11 mouse cellular contexts compared by ENCODE assay signal in the genomic region with DNA sequence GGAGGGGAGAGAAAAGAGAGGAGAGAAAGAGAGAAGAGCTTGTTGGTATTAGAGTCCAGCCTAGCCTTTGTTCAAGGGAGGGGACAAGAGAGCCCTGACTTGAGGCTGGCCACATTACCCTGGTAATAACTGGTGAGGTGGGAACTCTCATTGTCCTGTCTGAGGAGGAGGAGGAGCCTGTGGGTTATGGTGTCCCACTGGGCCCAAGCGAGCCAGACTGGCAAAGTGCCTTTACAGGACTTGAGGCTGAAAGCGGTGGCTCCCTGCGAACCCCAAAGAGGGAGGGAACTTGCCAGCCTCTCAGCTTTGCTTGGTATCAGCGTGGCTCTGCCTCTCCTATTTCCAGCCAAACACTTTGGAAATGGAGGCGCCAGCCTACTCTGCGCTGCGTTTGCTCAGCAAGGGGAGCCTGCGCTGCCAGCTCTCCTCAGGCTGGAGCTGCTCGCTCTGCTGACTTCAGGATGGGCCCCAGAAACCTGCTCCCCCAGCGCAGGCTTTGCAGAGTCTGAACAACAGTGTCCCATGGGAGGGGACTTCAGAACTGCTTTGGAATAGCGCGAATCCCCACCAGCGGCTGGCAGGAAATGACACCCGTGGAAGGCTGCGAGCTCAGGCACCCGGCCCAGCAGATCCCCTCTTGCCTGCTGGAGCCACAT.
DNase-seq lines count a peak whose midpoint lies in the region; ATAC-seq and TF ChIP-seq lines count a peak whose summit lies in the region.
"Had no signal": no experiment of that assay in that cellular context is flagged by ENCODE, and none has a peak within 500 bp of the region (broad histone marks: within the 10 kb centered on the region; RNA-seq: fewer than 3 reads in every experiment).

No protein-coding gene starts in this region.

- no peak overlapping the region for H3K9ac ChIP-seq in midbrain, embryonic 13.5 days (replicated peaks)
- no peak overlapping the region for H3K9ac ChIP-seq in forebrain, embryonic 15.5 days (replicated peaks)
- H3K9ac ChIP-seq in limb, embryonic 15.5 days, result 0 out of 2 replicates have a peak overlapping the region, but pooled peaks have one; percentile 17

- TF ChIP-seq CTCF in kidney, adult 2 months (conservative IDR thresholded peaks at IDR 0.05; ENCODE audit: insufficient read depth, insufficient read length, low read depth, low read length), result no peak

- TF ChIP-seq POLR2A in kidney, adult 2 months (IDR thresholded peaks at IDR 0.05; ENCODE audit: low read depth, low read length), result no peak

- H3K27ac ChIP-seq in midbrain, embryonic 10.5 days (replicated peaks), result 0 out of 2 replicates have a peak overlapping the region, but pooled peaks have one; percentile 42
- no peak overlapping the region for H3K27ac ChIP-seq in midbrain, embryonic 13.5 days
- H3K27ac ChIP-seq in forebrain, embryonic 15.5 days (replicated peaks), result peak overlapping the region; percentile 46; the same call in 1 of the 2 replicates
- H3K27ac ChIP-seq in limb, embryonic 15.5 days, result peak overlapping the region; percentile 80
- H3K27ac ChIP-seq in kidney, adult 2 months (ENCODE audit: insufficient read depth, low read depth, low read length), result no peak overlapping the region

- DNase-seq in heart, adult 9 months (ENCODE audit: low spot score in 2 of 2), result peak; percentile 35 to 48
- no peak for DNase-seq in heart, adult 8-10 months (ENCODE audit: low spot score)
- no peak for DNase-seq in midbrain, embryonic 10.5 days (ENCODE audit: low spot score)
- no peak for DNase-seq in frontal cortex, postnatal 10 days (ENCODE audit: low spot score in 2 of 2)
- DNase-seq in kidney, adult 2 months, result no peak
- DNase-seq: adrenal gland, postnatal 14 days; thymus, postnatal 14 days had no signal

- H3K36me3 ChIP-seq in midbrain, embryonic 10.5 days, result no peaks in the 10 kb centered on the region
- H3K36me3 ChIP-seq in midbrain, embryonic 13.5 days, result no peaks in the 10 kb centered on the region
- H3K36me3 ChIP-seq in forebrain, embryonic 15.5 days, result no peaks in the 10 kb centered on the region
- H3K36me3 ChIP-seq in limb, embryonic 15.5 days, result no peaks in the 10 kb centered on the region
- H3K36me3 ChIP-seq in kidney, adult 2 months (ENCODE audit: control insufficient read depth, insufficient read depth, low read length), result no peaks in the 10 kb centered on the region

- H3K4me3 ChIP-seq in midbrain, embryonic 10.5 days, result no peak overlapping the region
- no peak overlapping the region for H3K4me3 ChIP-seq in midbrain, embryonic 13.5 days (replicated peaks)
- H3K4me3 ChIP-seq in forebrain, embryonic 15.5 days, result no peak overlapping the region
- H3K4me3 ChIP-seq in limb, embryonic 15.5 days, result no peak overlapping the region
- no peak overlapping the region for H3K4me3 ChIP-seq in kidney, adult 2 months (ENCODE audit: insufficient read depth, low read depth, low read length)
- H3K4me3 ChIP-seq: megakaryocyte, embryonic 14.5 days had no signal

- no peak overlapping the region for H3K4me2 ChIP-seq in midbrain, embryonic 13.5 days (replicated peaks)
- no peak overlapping the region for H3K4me2 ChIP-seq in forebrain, embryonic 15.5 days (replicated peaks)
- no peak overlapping the region for H3K4me2 ChIP-seq in limb, embryonic 15.5 days

- peaks cover 8% of the 10 kb centered on the region; the same call in 1 of the 2 replicates for H3K9me3 ChIP-seq in midbrain, embryonic 10.5 days (replicated peaks)
- H3K9me3 ChIP-seq in midbrain, embryonic 13.5 days, result no peaks in the 10 kb centered on the region
- H3K9me3 ChIP-seq in forebrain, embryonic 15.5 days, result no peaks in the 10 kb centered on the region
- no peaks in the 10 kb centered on the region for H3K9me3 ChIP-seq in limb, embryonic 15.5 days

- ATAC-seq in midbrain, embryonic 13.5 days, result no peak
- peak; percentile 24 for ATAC-seq in forebrain, embryonic 15.5 days (replicated peaks)
- ATAC-seq in limb, embryonic 15.5 days (ENCODE audit: insufficient number of reproducible peaks, low FRiP score, low TSS enrichment, low read depth), result no peak

- WGBS in midbrain, embryonic 10.5 days, result 52% methylated on average over 16 of the region's 16 CpGs
- 52% methylated on average over 16 of the region's 16 CpGs for WGBS in midbrain, embryonic 13.5 days
- WGBS in forebrain, embryonic 15.5 days, result 48% methylated on average over 16 of the region's 16 CpGs
- WGBS in limb, embryonic 15.5 days, result 36% methylated on average over 16 of the region's 16 CpGs
- 74% methylated on average over 16 of the region's 16 CpGs for WGBS in kidney, adult 2 months

- peaks cover 63% of the 10 kb centered on the region for H3K27me3 ChIP-seq in midbrain, embryonic 10.5 days (ENCODE audit: low read depth, poor library complexity, severe bottlenecking)
- H3K27me3 ChIP-seq in midbrain, embryonic 13.5 days, result peaks cover 4% of the 10 kb centered on the region; the same call in 1 of the 2 replicates
- no peaks in the 10 kb centered on the region for H3K27me3 ChIP-seq in forebrain, embryonic 15.5 days
- no peaks in the 10 kb centered on the region for H3K27me3 ChIP-seq in limb, embryonic 15.5 days
- H3K27me3 ChIP-seq in kidney, adult 2 months (replicated peaks; ENCODE audit: control insufficient read depth, insufficient read depth, low read length), result no peaks in the 10 kb centered on the region; the same call in 1 of the 2 replicates

- peaks cover 37% of the 10 kb centered on the region for H3K4me1 ChIP-seq in midbrain, embryonic 10.5 days
- peaks cover 41% of the 10 kb centered on the region for H3K4me1 ChIP-seq in midbrain, embryonic 13.5 days (replicated peaks)
- peaks cover 43% of the 10 kb centered on the region for H3K4me1 ChIP-seq in forebrain, embryonic 15.5 days
- peaks cover 52% of the 10 kb centered on the region for H3K4me1 ChIP-seq in limb, embryonic 15.5 days
- no peaks in the 10 kb centered on the region for H3K4me1 ChIP-seq in kidney, adult 2 months (ENCODE audit: control insufficient read depth, insufficient read depth, low read length)

Comparison
In these comparisons a context has a peak if more than half of its experiments do, and no peak if none do; other contexts are left out.
1. DNase-seq: peak in heart, adult 9 months (2 of 2); none in heart, adult 8-10 months (single experiment), midbrain, embryonic 10.5 days (single experiment), frontal cortex, postnatal 10 days (0 of 2) and kidney, adult 2 months (single experiment).
2. H3K27ac ChIP-seq: peak in midbrain, embryonic 10.5 days (single experiment), forebrain, embryonic 15.5 days (single experiment) and limb, embryonic 15.5 days (single experiment); none in midbrain, embryonic 13.5 days (single experiment) and kidney, adult 2 months (single experiment).